Mouse (Mus musculus): Measurements from ENCODE around the gene Wdr26. TPM values are rescaled to one million over a fixed set of nuclear protein-coding genes. Genes with fewer than 3 reads are reported as not detected.

Gene Wdr26
- 10 to 100 TPM; 98.1 to 98.9 TPM for total RNA-seq (2021)
- long read RNA-seq, experiment 1, full-length matches to known transcripts = 19 of 34 reads
- long read RNA-seq, experiment 1, partial matches to known transcripts = 3 of 34 reads
- long read RNA-seq, experiment 1, other reads (novel, unspliced or antisense) = 12 of 34 reads
- long read RNA-seq, experiment 2, full-length matches to known transcripts = 22 of 37 reads
- long read RNA-seq, experiment 2, partial matches to known transcripts = 1 of 37 reads
- long read RNA-seq, experiment 2, other reads (novel, unspliced or antisense) = 14 of 37 reads

- DNase-seq (ENCODE audit: low spot score in 2 of 2) = peak; percentile 79 to 87
These were observed at the start of gene Wdr26 for GRCm38 (mm10) chr1:181211920-181212633. Gene Wdr26 (minus strand): TSS chr1:181212001.

DNA sequence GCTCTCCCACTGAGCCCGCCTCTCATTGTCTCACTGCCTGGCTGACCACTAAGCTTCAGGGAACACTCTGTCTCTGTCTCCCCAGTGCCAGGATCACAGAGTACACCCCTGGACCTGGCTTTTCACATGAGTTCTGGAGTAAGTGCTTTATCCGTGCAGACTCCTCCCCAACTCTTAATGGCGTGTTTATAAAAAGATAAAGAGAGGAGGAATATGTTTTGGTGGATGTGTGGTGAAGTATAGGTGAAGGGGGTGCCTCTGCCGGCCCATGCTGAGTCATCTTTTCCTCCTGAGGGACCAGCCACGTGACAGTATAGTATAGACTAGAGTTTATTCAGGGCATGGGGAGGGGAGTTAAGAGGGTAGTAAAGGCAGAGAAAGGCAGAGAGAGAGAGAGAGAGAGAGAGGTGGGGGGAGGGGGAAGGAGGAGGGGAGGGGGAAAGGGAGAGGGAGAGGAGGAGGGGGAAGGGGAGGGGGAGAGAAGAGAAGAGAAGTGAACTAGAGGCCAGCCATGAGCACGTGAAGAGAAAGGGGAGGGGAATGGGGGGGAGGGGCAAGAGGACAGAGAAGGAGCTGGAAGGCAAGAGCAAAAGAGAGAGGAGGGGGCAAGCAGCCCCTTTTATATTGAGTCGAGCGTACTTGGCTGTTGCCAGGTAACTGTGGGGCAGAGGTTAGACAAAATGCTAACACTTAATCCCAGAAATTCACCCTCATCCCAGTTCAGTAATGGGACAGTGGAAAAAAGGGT is 49.3 kb upstream of the Wdr26 start:
- no peak for DNase-seq (ENCODE audit: low spot score in 2 of 2)

DNA sequence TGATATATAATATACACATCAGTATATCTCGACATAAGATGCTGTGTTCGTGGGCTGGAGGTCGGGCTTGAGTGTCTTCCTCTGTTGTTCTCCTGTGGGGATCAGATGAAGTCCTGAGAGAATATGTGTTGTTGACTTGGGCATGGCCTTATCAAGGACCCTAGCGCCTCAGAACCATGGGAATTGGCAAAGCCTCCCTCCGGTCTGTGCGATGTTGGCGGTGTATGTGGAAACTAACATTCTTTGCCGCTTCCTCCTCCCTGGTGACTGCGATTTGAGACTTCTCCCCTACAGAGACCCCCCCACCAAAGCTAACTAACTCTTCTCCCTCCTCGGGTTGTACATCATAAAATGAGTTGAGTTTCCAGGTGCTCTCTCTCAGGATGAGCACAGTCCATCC is 48.6 kb upstream of the Wdr26 start:
- DNase-seq (ENCODE audit: low spot score in 2 of 2) = no peak

- DNase-seq (ENCODE audit: low spot score in 2 of 2) = no peak
These were observed 48.0 kb upstream of the Wdr26 start for GRCm38 (mm10) chr1:181259626-181260410.

- DNase-seq (ENCODE audit: low spot score in 2 of 2) = no peak
These were observed 47.3 kb upstream of the Wdr26 start for GRCm38 (mm10) chr1:181259056-181259455.

DNA sequence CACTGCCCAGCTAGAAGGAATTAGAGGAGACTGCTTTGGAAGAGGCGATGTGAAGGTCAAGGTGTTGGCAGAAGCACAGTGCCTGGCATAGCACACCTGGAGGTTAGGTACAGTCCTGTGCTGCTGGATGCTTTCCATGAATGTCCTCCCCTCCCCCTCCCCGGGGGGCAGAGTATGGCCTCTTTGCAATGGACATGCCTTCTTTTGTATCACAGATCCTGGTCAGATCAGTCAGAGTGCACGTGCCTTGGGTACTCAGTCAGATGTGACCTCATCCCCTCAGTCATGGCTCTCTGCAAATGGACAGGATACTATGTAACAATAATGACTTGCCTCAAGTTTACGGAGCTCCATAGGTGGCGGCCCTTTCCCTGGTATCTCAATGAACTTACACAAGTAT is 46.8 kb upstream of the Wdr26 start:
- no peak for DNase-seq (ENCODE audit: low spot score in 2 of 2)

- no peak for DNase-seq (ENCODE audit: low spot score in 2 of 2)
These were observed 46.1 kb upstream of the Wdr26 start for GRCm38 (mm10) chr1:181257585-181258555.

DNA sequence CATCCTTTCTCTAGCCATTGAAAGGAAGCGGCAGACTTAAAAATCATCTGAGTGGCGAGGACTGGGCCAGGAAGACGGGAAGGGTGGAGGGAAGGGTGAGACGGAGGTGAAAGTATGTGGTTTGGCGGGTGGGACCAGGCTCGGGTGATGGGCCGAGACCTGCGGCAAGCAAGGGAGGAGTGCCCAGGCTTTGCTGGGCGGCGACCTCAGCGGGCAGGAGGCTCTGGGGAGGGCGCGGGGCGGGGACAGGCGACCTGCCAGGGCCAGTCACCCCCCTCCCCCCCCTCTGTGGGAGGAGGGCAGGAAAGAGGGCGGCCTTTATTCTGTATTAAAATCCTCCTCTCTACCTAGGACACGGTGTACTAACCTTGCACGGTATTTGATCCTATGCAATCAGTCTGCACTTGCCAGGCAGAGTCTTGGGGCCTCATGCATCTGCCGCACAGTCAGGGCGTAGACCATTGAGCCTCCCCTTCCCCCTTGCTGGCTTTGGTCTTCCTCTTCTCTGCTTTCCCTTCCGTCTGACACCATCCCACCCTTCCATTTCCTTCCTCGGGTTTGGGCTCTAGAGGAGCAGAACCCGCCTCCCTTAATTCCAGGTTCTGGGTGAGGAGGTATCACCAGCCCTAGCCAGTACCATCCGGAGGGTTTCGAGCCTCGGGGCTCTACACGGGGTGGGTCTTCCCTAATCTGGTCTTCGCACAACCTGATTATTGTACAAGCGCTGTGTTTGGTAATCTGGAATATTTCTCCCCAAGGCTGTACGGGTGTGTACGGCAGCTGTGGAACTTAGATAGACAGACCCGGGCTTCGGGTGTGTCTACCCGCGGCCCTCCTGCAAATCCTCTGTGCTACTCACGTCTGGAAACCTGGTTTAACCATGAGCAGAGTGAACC is 45.1 kb upstream of the Wdr26 start:
- DNase-seq (ENCODE audit: low spot score in 2 of 2) = no peak

DNA sequence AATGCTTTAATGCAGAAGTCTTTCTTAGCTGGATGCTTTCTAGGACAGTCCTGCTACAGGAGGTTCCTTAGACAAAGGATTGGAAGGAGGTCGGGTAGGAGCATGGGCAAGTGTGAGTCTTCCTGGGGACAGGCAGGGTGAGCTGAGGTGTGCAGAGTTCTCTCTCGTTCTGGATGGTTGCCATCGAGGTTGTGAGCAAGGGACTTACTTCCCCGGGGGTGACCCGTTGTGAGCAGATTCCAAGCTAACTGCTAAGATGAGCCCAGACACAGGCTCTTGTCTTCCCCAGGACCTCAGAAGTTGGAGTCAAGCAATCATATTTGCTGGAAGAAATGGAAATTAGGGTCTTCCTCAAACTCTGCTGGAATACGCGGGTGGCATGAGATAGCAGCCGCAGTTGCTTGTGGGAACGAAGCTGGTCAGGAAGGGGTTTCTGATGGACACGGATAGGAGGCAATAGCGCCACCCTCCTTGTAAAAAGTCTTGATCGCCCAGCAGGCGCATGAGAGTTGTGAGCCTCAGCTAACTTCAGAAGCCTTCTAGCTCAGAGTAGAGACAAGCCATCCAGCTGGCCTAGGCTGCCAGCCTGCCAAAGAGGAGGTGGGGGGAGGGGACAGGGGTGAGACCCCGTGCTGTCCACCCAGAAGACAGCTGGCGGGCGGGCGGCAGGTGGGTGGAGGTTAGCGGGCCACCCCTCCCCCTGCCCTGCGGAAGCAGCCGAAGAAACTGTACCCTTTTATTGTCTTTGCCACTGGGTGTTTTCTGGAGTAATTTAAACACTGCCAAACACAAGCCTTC is 44.3 kb upstream of the Wdr26 start:
- peak in 1 of 2 experiments; percentile 21 for DNase-seq (ENCODE audit: low spot score in 2 of 2)

DNA sequence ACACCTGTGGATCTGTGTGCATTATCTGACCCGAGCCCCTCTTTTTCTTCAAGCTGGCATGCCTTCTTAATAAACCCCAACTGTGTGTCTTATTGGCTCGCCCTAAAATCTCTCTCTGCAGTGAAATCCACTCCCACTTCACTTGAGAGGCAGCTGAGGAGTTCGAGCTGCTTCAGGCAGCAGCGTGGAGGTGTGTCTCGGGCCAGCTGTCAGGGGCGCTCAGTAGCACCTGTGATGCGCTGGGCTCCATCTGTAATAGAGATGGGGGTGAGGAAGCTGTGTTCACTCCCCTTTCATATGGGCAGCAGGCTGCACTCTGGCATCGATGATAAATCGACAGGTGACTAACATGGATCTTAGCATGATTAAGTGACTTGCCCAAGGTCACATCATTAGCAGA is 43.6 kb upstream of the Wdr26 start:
- DNase-seq (ENCODE audit: low spot score in 2 of 2) = no peak

DNA sequence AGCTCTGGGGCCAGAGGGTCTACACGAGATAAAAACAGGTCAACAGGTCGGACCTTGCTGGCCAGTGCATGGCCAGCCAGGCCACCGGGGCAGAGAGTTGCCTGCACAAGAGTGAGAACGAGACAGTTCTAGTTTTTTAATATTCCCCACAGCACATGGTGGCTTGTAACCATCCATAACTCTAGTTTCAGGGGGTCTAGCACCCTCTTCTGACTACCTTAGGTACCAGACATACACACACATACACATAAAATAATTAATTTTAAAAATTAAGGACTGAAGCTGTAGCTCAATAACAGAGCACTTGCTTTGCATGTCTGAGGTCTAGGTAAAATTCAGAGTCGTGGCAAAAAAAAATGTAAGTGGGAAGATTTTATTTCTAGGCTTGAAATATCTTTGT is 39.8 kb upstream of the Wdr26 start:
- no peak for DNase-seq (ENCODE audit: low spot score in 2 of 2)

- DNase-seq (ENCODE audit: low spot score in 2 of 2) = no peak
These were observed 39.2 kb upstream of the Wdr26 start for GRCm38 (mm10) chr1:181250961-181251360.

- DNase-seq (ENCODE audit: low spot score in 2 of 2) = no peak
These were observed 37.7 kb upstream of the Wdr26 start for GRCm38 (mm10) chr1:181249537-181249936.

DNA sequence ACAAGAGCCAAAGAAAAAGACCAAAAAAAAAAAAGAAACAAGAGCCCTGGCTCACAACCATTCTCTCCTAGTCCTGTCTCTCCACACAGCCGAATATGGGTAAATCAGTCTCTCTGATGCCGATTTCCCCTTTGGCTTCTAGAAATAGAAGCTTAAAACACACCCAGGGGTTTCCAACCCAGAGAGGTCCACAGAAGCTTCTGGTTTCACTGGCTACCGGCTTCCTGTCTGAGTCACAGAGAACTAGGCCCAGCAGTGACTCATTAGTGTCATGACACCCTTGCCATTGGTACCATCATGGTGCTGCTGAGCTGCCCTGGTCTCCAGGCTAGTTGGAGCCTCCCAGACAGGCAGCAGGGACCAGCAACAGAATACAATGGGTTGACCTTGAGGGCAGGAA is 35.4 kb upstream of the Wdr26 start:
- DNase-seq (ENCODE audit: low spot score in 2 of 2) = no peak

- no peak for DNase-seq (ENCODE audit: low spot score in 2 of 2)
These were observed 34.8 kb upstream of the Wdr26 start for GRCm38 (mm10) chr1:181246487-181247138.

DNA sequence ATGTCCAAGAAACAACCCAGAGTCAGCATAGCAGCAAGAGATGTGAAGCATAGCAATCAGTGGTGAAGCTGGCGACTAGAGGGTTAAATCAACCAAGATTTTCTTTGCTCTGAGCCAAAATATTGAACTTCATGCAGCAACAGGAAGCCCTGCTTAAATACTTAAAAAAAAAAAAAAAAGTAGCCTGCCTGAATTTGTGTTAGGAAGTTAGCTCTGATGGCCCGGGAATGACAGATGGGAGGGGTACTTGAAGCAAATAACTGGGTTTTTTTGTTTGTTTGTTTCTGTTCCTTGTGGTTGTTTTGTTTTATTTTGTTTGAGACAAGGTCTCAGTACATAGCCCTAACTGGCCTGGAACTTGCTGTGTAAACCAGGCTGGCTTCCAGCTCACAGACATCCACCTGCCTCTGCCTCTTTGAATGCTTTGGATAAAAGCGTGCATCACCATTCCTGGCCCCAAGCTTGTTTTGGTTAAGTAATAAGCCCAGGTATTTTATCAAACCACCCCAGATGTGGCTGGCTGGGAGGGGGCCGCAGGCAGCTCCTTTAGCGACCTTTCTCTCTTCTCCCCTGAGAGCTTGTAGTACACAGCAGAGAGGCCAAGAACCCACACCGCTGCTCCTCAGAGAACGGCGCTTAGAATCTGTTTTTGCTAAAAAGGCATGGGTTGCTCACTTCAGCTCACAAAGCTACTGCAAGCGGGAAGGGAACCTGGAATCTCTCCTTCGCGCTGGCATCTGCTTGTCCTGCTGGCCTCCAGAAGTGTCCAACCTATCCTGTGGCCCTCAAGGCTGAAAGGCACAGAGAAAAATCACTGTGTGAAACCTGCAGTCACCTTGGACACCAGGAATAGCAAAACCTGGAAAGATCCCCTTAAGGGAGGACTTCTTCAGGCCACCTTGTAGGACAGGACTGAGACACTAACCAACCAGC is 34.0 kb upstream of the Wdr26 start:
- no peak for DNase-seq (ENCODE audit: low spot score in 2 of 2)

DNA sequence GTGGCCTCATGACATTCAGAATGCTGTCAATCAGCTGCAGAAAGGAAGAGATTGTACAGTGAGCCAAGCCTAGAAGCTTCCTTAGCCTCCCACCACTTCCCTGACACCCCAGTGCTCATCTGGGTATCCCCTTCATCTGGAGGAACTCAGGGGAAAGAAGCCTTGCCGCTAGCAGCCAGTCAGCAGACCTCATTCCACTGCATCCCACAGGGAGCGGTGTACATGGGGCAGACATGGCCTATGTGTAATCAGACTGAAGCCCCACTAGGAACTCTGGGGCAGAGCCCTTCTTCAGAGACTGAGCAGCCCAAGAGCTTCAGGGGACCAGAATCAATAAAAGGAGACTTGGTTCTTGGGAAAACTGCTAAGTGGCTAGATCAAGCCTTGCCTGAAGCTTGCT is 33.3 kb upstream of the Wdr26 start:
- DNase-seq (ENCODE audit: low spot score in 2 of 2) = no peak
